Mouse (Mus musculus): ENCODE measurements around the gene Gpatch2. TPM values are rescaled to one million over a fixed set of nuclear protein-coding genes. Genes with fewer than 3 reads are reported as not detected.

The Gpatch2 gene
- polyA plus RNA-seq, 1 experiment from 2014 or later = 14.7 TPM

Other genes with a start within 250 kb of the Gpatch2 start
- 0.08 and 0.47 TPM in 2 replicates for gene D1Pas1, start 248.1 kb upstream of the Gpatch2 start, polyA plus RNA-seq (2014; fragmentation: Nextera tagmentation; extraction: Ambion mirVana)
- gene Spata17, start within 50 bp of the Gpatch2 start, polyA plus RNA-seq (2014; fragmentation: Nextera tagmentation; extraction: Ambion mirVana) = 0.27 and 0.86 TPM in 2 replicates